Mouse (Mus musculus) C2C12 (cell line): ENCODE measurements around the gene Txndc17.

Experiments
- CEBPB ChIP-seq: IDR thresholded peaks from one replicate; pipeline ENCODE4 v1.6.1; 2011; ENCODE audit warnings: low read depth, mild to moderate bottlenecking, control low read depth, moderate library complexity
- CTCF ChIP-seq: IDR thresholded peaks from one replicate; pipeline ENCODE4 v1.5.1; 2011; ENCODE audit not compliant: control insufficient read depth, insufficient read depth, insufficient read length
- FOSL1 ChIP-seq: IDR thresholded peaks from one replicate; pipeline ENCODE4 v1.8.0; 2011; ENCODE audit warnings: mild to moderate bottlenecking, low read length; ENCODE audit not compliant: poor library complexity, insufficient read depth, severe bottlenecking
- MAX ChIP-seq: IDR thresholded peaks from one replicate; pipeline ENCODE4 v1.6.1; 2011; ENCODE audit warnings: mild to moderate bottlenecking, control low read depth
- MYOD1 ChIP-seq: IDR thresholded peaks from one replicate; pipeline ENCODE4 v1.6.1; 2011; ENCODE audit warnings: low read depth; ENCODE audit not compliant: control insufficient read depth, insufficient read length
- MYOG ChIP-seq: IDR thresholded peaks from one replicate; pipeline ENCODE4 v1.6.1; 2011; ENCODE audit not compliant: control insufficient read depth, insufficient read length; ENCODE audit errors: extremely low read depth
- USF1 ChIP-seq: IDR thresholded peaks from one replicate; pipeline ENCODE4 v1.6.1; 2011; ENCODE audit warnings: low read depth, mild to moderate bottlenecking, control low read depth, moderate library complexity

- TF ChIP-seq MYOG, result no peak
- TF ChIP-seq CTCF, result no peak
- TF ChIP-seq MAX, result no peak
- TF ChIP-seq MYOD1, result no peak
- no peak for TF ChIP-seq USF1
- TF ChIP-seq CEBPB, result no peak
- no peak for TF ChIP-seq FOSL1
Measured at GRCm38 (mm10) chr11:72174721-72175120, 32.6 kb upstream of the Txndc17 start.
